ENCODE assay signal across 23 mouse cellular contexts in the genomic region with DNA sequence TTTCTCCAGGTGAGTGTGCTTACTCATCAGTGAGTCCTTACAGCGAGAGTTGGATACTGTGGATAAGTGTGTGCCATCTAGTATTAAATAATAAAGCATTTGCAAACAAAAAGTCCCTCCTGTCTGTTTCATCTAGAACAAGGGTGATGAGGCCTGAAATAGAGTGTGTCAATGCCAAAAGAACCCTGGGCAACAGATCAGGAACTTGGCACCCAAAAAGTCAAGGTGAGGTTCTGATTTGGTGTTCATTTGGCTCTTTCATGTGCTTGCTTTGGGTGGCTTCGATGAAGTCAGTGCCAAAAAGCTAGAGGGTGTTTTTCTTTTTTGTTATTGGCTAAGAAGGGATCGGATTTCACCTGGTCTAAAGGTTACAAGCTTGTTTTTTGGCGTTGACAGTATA.
DNase-seq lines count a peak whose midpoint lies in the region; ATAC-seq and TF ChIP-seq lines count a peak whose summit lies in the region.
"Had no signal": no experiment of that assay in that cellular context is flagged by ENCODE, and none has a peak within 500 bp of the region (broad histone marks: within the 10 kb centered on the region; RNA-seq: fewer than 3 reads in every experiment).

No protein-coding gene starts in this region.

- H3K4me2 ChIP-seq in kidney, embryonic 14.5 days (replicated peaks; ENCODE audit: low read depth, low read length): no peak overlapping the region
- H3K4me2 ChIP-seq in forebrain, embryonic 13.5 days: no peak overlapping the region
- H3K4me2 ChIP-seq: embryonic facial prominence, embryonic 15.5 days; forebrain, embryonic 12.5 days; hindbrain, embryonic 14.5 days; kidney, embryonic 15.5 days; limb, embryonic 13.5 days; lung, embryonic 14.5 days; midbrain, embryonic 13.5 days had no signal

- DNase-seq in cerebellum, adult 9-10 months: peak; percentile 31
- no peak for DNase-seq in cerebellum, adult 11-12 months
- DNase-seq in kidney, adult 2 months: peak; percentile 47
- DNase-seq in adipocyte (ENCODE audit: low spot score): peak; percentile 14
- peak; percentile 46 for DNase-seq in fibroblast of lung, adult 2 months (ENCODE audit: low read depth)
- DNase-seq: embryo, embryonic 11 days; heart, postnatal 4 days; lung, embryonic 14.5 days; thymus, adult 2 months; thymus, postnatal 4 days had no signal

- no peak for ATAC-seq in kidney, embryonic 14.5 days (ENCODE audit: low FRiP score, low TSS enrichment)
- no peak for ATAC-seq in forebrain, embryonic 13.5 days
- ATAC-seq: inflammation-experienced regulatory T-cells, adult 6 months; midbrain, embryonic 13.5 days had no signal

- no peak overlapping the region for H3K9ac ChIP-seq in kidney, embryonic 14.5 days (ENCODE audit: low read depth, low read length)
- H3K9ac ChIP-seq in forebrain, embryonic 13.5 days: no peak overlapping the region
- H3K9ac ChIP-seq: embryonic facial prominence, embryonic 15.5 days; forebrain, embryonic 12.5 days; hindbrain, embryonic 14.5 days; kidney, embryonic 15.5 days; limb, embryonic 13.5 days; liver, embryonic 14.5 days; lung, embryonic 14.5 days; midbrain, embryonic 13.5 days had no signal

- TF ChIP-seq CTCF in kidney, adult 2 months (conservative IDR thresholded peaks at IDR 0.05; ENCODE audit: insufficient read depth, insufficient read length, low read depth, low read length): no peak

- no peaks in the 10 kb centered on the region for H3K9me3 ChIP-seq in kidney, embryonic 14.5 days (ENCODE audit: control insufficient read depth, low read length)
- no peaks in the 10 kb centered on the region for H3K9me3 ChIP-seq in forebrain, embryonic 13.5 days (replicated peaks)
- H3K9me3 ChIP-seq: embryonic facial prominence, embryonic 15.5 days; forebrain, embryonic 12.5 days; heart, embryonic 10.5 days; kidney, embryonic 15.5 days; limb, embryonic 13.5 days; midbrain, embryonic 13.5 days had no signal

- TF ChIP-seq POLR2A in kidney, adult 2 months (IDR thresholded peaks at IDR 0.05; ENCODE audit: low read depth, low read length): no peak

- 51% methylated on average over 4 of the region's 4 CpGs for WGBS in kidney, adult 2 months
- 59% methylated on average over 4 of the region's 4 CpGs for WGBS in kidney, embryonic 14.5 days
- WGBS in forebrain, embryonic 13.5 days: 72% methylated on average over 4 of the region's 4 CpGs

- H3K4me1 ChIP-seq in kidney, adult 2 months (ENCODE audit: control insufficient read depth, insufficient read depth, low read length): 0 out of 2 replicates have a peak, but pooled peaks cover 4% of the 10 kb centered on the region
- H3K4me1 ChIP-seq in kidney, embryonic 14.5 days (ENCODE audit: control insufficient read depth, insufficient read depth, low read length): no peaks in the 10 kb centered on the region
- H3K4me1 ChIP-seq in forebrain, embryonic 13.5 days: no peaks in the 10 kb centered on the region
- H3K4me1 ChIP-seq: embryonic facial prominence, embryonic 15.5 days; forebrain, embryonic 12.5 days; heart, embryonic 10.5 days; kidney, embryonic 15.5 days; midbrain, embryonic 13.5 days had no signal

- H3K27ac ChIP-seq in kidney, adult 2 months (ENCODE audit: insufficient read depth, low read depth, low read length): no peak overlapping the region
- no peak overlapping the region for H3K27ac ChIP-seq in kidney, embryonic 14.5 days (ENCODE audit: low read depth, low read length)
- no peak overlapping the region for H3K27ac ChIP-seq in forebrain, embryonic 13.5 days
- H3K27ac ChIP-seq: embryonic facial prominence, embryonic 15.5 days; forebrain, embryonic 12.5 days; heart, embryonic 10.5 days; hindbrain, embryonic 14.5 days; kidney, embryonic 15.5 days; limb, embryonic 13.5 days; liver, embryonic 14.5 days; midbrain, embryonic 13.5 days; stomach, postnatal 0 days had no signal

- no peak overlapping the region for H3K4me3 ChIP-seq in kidney, adult 2 months (ENCODE audit: insufficient read depth, low read depth, low read length)
- no peak overlapping the region for H3K4me3 ChIP-seq in kidney, embryonic 14.5 days (ENCODE audit: low read length)
- no peak overlapping the region for H3K4me3 ChIP-seq in forebrain, embryonic 13.5 days
- H3K4me3 ChIP-seq: embryonic facial prominence, embryonic 15.5 days; forebrain, embryonic 12.5 days; heart, embryonic 10.5 days; kidney, embryonic 15.5 days; limb, embryonic 13.5 days; megakaryocyte, embryonic 14.5 days; midbrain, embryonic 13.5 days had no signal

- H3K27me3 ChIP-seq in kidney, adult 2 months (replicated peaks; ENCODE audit: control insufficient read depth, insufficient read depth, low read length): no peaks in the 10 kb centered on the region
- H3K27me3 ChIP-seq in kidney, embryonic 14.5 days (ENCODE audit: control insufficient read depth, insufficient read depth, low read length): no peaks in the 10 kb centered on the region
- no peaks in the 10 kb centered on the region for H3K27me3 ChIP-seq in forebrain, embryonic 13.5 days
- H3K27me3 ChIP-seq: embryonic facial prominence, embryonic 15.5 days; forebrain, embryonic 12.5 days; kidney, embryonic 15.5 days; limb, embryonic 13.5 days; midbrain, embryonic 13.5 days had no signal

- H3K36me3 ChIP-seq in kidney, adult 2 months (ENCODE audit: control insufficient read depth, insufficient read depth, low read length): no peaks in the 10 kb centered on the region
- no peaks in the 10 kb centered on the region for H3K36me3 ChIP-seq in kidney, embryonic 14.5 days (ENCODE audit: control insufficient read depth, insufficient read depth, low read length)
- H3K36me3 ChIP-seq in forebrain, embryonic 13.5 days (ENCODE audit: poor library complexity, severe bottlenecking): no peaks in the 10 kb centered on the region
- H3K36me3 ChIP-seq: embryonic facial prominence, embryonic 15.5 days; forebrain, embryonic 12.5 days; heart, embryonic 10.5 days; kidney, embryonic 15.5 days; limb, embryonic 13.5 days; midbrain, embryonic 13.5 days had no signal
